Mouse (Mus musculus): ENCODE data around the gene Chrm4. TPM values are rescaled to one million over a fixed set of nuclear protein-coding genes. Genes with fewer than 3 reads are reported as not detected.

The Chrm4 gene
- total RNA-seq (2021): not detected

GRCm38 (mm10) chr2:91926949-91927348, at the start of gene Chrm4:
Gene Chrm4, plus strand, starts transcription at chr2:91927249.
- intact Hi-C loops (cut with DNase I): loop anchor here (5.0 to 10.0 kb wide), 2 partner anchors 130 to 322 kb away; no protein-coding TSS in a partner anchor
- DNase-seq (ENCODE audit: low spot score): no peak

- DNase-seq (ENCODE audit: low spot score): no peak
- intact Hi-C loops (cut with DNase I): no loop called here
Observed at GRCm38 (mm10) chr2:91878387-91879180, 48.5 kb upstream of the Chrm4 start.

GRCm38 (mm10) chr2:91883961-91884360, 43.1 kb upstream of the Chrm4 start:
- DNase-seq (ENCODE audit: low spot score): no peak
- intact Hi-C loops (cut with DNase I): no loop called here

- no peak for DNase-seq (ENCODE audit: low spot score)
- intact Hi-C loops (cut with DNase I): no loop called here
Observed at GRCm38 (mm10) chr2:91884616-91885015, 42.4 kb upstream of the Chrm4 start.

GRCm38 (mm10) chr2:91894716-91895115, 32.3 kb upstream of the Chrm4 start:
- intact Hi-C loops (cut with DNase I): no loop called here
- DNase-seq (ENCODE audit: low spot score): no peak

GRCm38 (mm10) chr2:91895401-91895800, 31.6 kb upstream of the Chrm4 start:
- intact Hi-C loops (cut with DNase I): no loop called here

GRCm38 (mm10) chr2:91897968-91898367, 29.1 kb upstream of the Chrm4 start:
- intact Hi-C loops (cut with DNase I): no loop called here
- no peak for DNase-seq (ENCODE audit: low spot score)

More at GRCm38 (mm10) chr2:91895401-91895800, 31.6 kb upstream of the Chrm4 start:
- DNase-seq (ENCODE audit: low spot score): no peak

GRCm38 (mm10) chr2:91899141-91899540, 27.9 kb upstream of the Chrm4 start:
- intact Hi-C loops (cut with DNase I): no loop called here
- DNase-seq (ENCODE audit: low spot score): no peak

GRCm38 (mm10) chr2:91900431-91900830, 26.6 kb upstream of the Chrm4 start:
- intact Hi-C loops (cut with DNase I): no loop called here
- no peak for DNase-seq (ENCODE audit: low spot score)

GRCm38 (mm10) chr2:91902336-91902735, 24.7 kb upstream of the Chrm4 start:
- DNase-seq (ENCODE audit: low spot score): no peak
- intact Hi-C loops (cut with DNase I): no loop called here

- intact Hi-C loops (cut with DNase I): no loop called here
- DNase-seq (ENCODE audit: low spot score): no peak
Observed at GRCm38 (mm10) chr2:91903171-91903925, 23.7 kb upstream of the Chrm4 start.

GRCm38 (mm10) chr2:91904618-91905307, 22.3 kb upstream of the Chrm4 start:
- no peak for DNase-seq (ENCODE audit: low spot score)
- intact Hi-C loops (cut with DNase I): no loop called here

- intact Hi-C loops (cut with DNase I): no loop called here
- DNase-seq (ENCODE audit: low spot score): no peak
Observed at GRCm38 (mm10) chr2:91906141-91906540, 20.9 kb upstream of the Chrm4 start.

GRCm38 (mm10) chr2:91912616-91913015, 14.4 kb upstream of the Chrm4 start:
- no peak for DNase-seq (ENCODE audit: low spot score)
- intact Hi-C loops (cut with DNase I): no loop called here

GRCm38 (mm10) chr2:91913328-91914110, 13.5 kb upstream of the Chrm4 start:
- intact Hi-C loops (cut with DNase I): no loop called here
- no peak for DNase-seq (ENCODE audit: low spot score)

GRCm38 (mm10) chr2:91916346-91916977, 10.6 kb upstream of the Chrm4 start:
- DNase-seq (ENCODE audit: low spot score): no peak
- intact Hi-C loops (cut with DNase I): no loop called here

- no peak for DNase-seq (ENCODE audit: low spot score)
- intact Hi-C loops (cut with DNase I): no loop called here
Observed at GRCm38 (mm10) chr2:91917096-91917495, 10.0 kb upstream of the Chrm4 start.

- no peak for DNase-seq (ENCODE audit: low spot score)
- intact Hi-C loops (cut with DNase I): loop anchor here (10.0 kb wide), 1 partner anchor 315 kb away; no protein-coding TSS in a partner anchor
Observed at GRCm38 (mm10) chr2:91920130-91920529, 6.9 kb upstream of the Chrm4 start.

- no peak for DNase-seq (ENCODE audit: low spot score)
- intact Hi-C loops (cut with DNase I): loop anchor here (10.0 kb wide), 1 partner anchor 316 kb away; no protein-coding TSS in a partner anchor
Observed at GRCm38 (mm10) chr2:91921181-91921789, 5.8 kb upstream of the Chrm4 start.
